Mouse (Mus musculus) spleen, adult 2 months (tissue): ENCODE results near the gene Mapre3. TPM values are rescaled to one million over a fixed set of nuclear protein-coding genes. Genes with fewer than 3 reads are reported as not detected.

Source experiments
- DNase-seq, 2 experiments: peaks; one replicate each; pipeline versions ENCODE4 v3.0.0 to v3.0.0-alpha.2; 2012 to 2021; ENCODE audit warnings: low spot score in 2 of 2, low read depth in 1 of 2
- H3K27ac ChIP-seq: fragments of 200-500 bp; 2 replicates; pipeline ENCODE4 v1.5.1; 2012; ENCODE audit warnings: low read length, inconsistent platforms; ENCODE audit not compliant: insufficient read depth
- H3K27me3 ChIP-seq: fragments of 200-500 bp; 2 replicates; pipeline ENCODE4 v1.6.1; 2012; ENCODE audit warnings: mild to moderate bottlenecking, moderate library complexity, low read length, inconsistent platforms; ENCODE audit not compliant: control insufficient read depth, insufficient read depth
- H3K36me3 ChIP-seq: fragments of 200-500 bp; 2 replicates; pipeline ENCODE4 v1.6.1; 2012; ENCODE audit warnings: mild to moderate bottlenecking, low read length, inconsistent platforms; ENCODE audit not compliant: control insufficient read depth, insufficient read depth
- H3K4me1 ChIP-seq: fragments of 200-500 bp; 2 replicates; pipeline ENCODE4 v1.6.1; 2011; ENCODE audit warnings: inconsistent platforms; ENCODE audit not compliant: control insufficient read depth, insufficient read depth, insufficient read length
- H3K4me3 ChIP-seq: fragments of 200-500 bp; 2 replicates; pipeline ENCODE4 v1.5.1; 2011; ENCODE audit warnings: mild to moderate bottlenecking, inconsistent platforms; ENCODE audit not compliant: insufficient read depth, insufficient read length; ENCODE audit errors: extremely low read depth
- CTCF ChIP-seq: fragments of 200-500 bp; IDR thresholded peaks from 2 replicates; pipeline ENCODE4 v1.5.1; 2011; ENCODE audit warnings: mild to moderate bottlenecking, inconsistent platforms; ENCODE audit not compliant: insufficient read depth, insufficient read length, insufficient replicate concordance; ENCODE audit errors: extremely low read depth
- POLR2A ChIP-seq: fragments of 200-500 bp; IDR thresholded peaks from 2 replicates; pipeline ENCODE4 v1.6.1; 2011; ENCODE audit warnings: low read depth, low read length, inconsistent platforms
- WGBS: fragments of 180-500 bp; shearing (Covaris S2); methylation state at CpG from one replicate; pipeline ENCODE4 v1.1.7; 2018; 5-methylcytosine and 5-hydroxymethylcytosine counted together
- polyA plus RNA-seq: library from polyadenylated mRNA; depleted of rRNA; stranded (reverse); fragments of >200 nt; gene quantifications from 2 replicates; pipeline ENCODE4 v1.2.3, GENCODE M21; 2012

Gene Mapre3
- polyA plus RNA-seq, 1 experiment = 12.2 TPM

GRCm38 (mm10) chr5:30849891-30850555 lies 35.6 kb downstream of the Mapre3 start:
- DNase-seq = no peak
- no peak overlapping the region for H3K4me3 ChIP-seq
- no peaks in the 10 kb centered on the region for H3K36me3 ChIP-seq
- TF ChIP-seq POLR2A = no peak
- no peak for TF ChIP-seq CTCF
- H3K27ac ChIP-seq = no peak overlapping the region
- H3K4me1 ChIP-seq = no peaks in the 10 kb centered on the region
- H3K27me3 ChIP-seq = no peaks in the 10 kb centered on the region
- WGBS = 80% methylated on average over 6 of the region's 6 CpGs

DNA sequence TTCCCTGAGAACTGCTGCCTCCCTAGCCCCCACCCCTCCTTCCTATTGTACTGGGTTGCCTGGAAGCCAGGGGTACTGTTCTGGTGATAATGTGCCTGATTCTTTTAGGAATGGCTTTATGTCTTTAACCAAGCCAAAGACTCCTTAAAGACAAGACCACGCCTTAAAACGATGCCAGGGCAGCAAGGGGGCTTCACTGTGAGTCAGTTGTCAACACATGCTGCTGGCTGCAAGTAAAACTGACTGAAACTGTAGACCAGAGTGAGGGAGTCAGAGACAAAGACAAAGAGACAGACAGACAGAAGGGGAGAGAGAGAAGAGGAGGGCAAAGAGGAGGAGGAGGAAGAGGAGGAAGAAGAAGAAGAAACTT lies 36.1 kb downstream of the Mapre3 start:
- 77% methylated on average over 2 of the region's 2 CpGs for WGBS
- no peak for DNase-seq
- H3K4me1 ChIP-seq = no peaks in the 10 kb centered on the region
- H3K27ac ChIP-seq = no peak overlapping the region
- H3K27me3 ChIP-seq = no peaks in the 10 kb centered on the region
- TF ChIP-seq POLR2A = no peak
- TF ChIP-seq CTCF = no peak
- no peaks in the 10 kb centered on the region for H3K36me3 ChIP-seq
- no peak overlapping the region for H3K4me3 ChIP-seq

- Histone ChIP-seq H3K4me3 (no peak overlapping the region), H3K27me3 (no peaks in the 10 kb centered on the region), H3K36me3 (no peaks in the 10 kb centered on the region), H3K4me1 (no peaks in the 10 kb centered on the region), H3K27ac (no peak overlapping the region)
- no peak for DNase-seq
- 86% methylated on average over 4 of the region's 4 CpGs for WGBS
- TF ChIP-seq POLR2A = no peak
- TF ChIP-seq CTCF = no peak
Measured at GRCm38 (mm10) chr5:30853522-30853921, 39.1 kb downstream of the Mapre3 start.

DNA sequence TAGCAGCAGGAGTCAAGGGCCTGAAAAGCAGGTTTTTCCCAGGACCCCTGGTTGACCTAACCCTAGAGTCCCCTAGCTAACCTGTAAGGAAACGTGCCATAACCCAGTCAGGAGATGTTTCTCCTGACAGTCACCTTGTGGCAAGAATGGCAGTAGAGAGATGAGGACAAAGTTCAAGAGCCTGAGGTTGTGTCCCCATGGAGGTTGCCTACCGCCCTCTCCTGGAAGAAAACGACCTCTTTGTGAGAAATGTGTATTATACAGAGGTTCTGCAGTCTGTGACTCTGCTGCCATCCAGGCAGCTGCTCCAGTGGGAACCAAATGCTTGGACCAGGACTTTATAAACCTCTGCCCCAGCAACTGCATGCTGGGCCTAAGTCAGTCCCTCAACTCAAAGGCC lies 41.2 kb downstream of the Mapre3 start:
- H3K27ac ChIP-seq = no peak overlapping the region
- no peak overlapping the region for H3K4me3 ChIP-seq
- H3K27me3 ChIP-seq = no peaks in the 10 kb centered on the region
- no peaks in the 10 kb centered on the region for H3K36me3 ChIP-seq
- WGBS = 72% methylated on average over 3 of the region's 3 CpGs
- TF ChIP-seq POLR2A = no peak
- H3K4me1 ChIP-seq = no peaks in the 10 kb centered on the region
- no peak for DNase-seq

GRCm38 (mm10) chr5:30856124-30856523 lies 41.7 kb downstream of the Mapre3 start:
- H3K4me3 ChIP-seq = no peak overlapping the region
- H3K27ac ChIP-seq = no peak overlapping the region
- no peaks in the 10 kb centered on the region for H3K27me3 ChIP-seq
- H3K36me3 ChIP-seq = no peaks in the 10 kb centered on the region
- no peak for TF ChIP-seq POLR2A
- no peak for TF ChIP-seq CTCF
- H3K4me1 ChIP-seq = no peaks in the 10 kb centered on the region
- DNase-seq = no peak
- 93% methylated on average over 2 of the region's 2 CpGs for WGBS

DNA sequence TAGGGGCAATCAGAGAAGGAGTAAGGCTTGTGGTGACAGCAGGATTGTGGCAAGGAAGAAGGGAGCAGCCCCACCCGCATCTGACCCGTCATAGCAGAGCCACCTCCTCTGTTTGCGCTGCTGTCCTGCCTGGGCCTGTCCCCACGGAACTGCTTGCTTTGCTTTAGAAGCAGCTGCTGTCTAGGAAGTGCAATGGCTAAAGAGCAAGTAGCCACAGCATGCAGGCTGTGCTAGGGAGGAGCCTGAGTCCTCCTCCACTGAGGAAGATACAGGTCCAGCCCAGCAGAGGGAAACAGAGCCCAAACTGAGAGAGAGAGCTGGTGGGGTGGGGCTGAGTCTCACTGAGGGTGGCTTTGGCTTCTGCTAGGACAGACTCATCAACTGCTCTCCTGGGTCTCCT lies 49.4 kb downstream of the Mapre3 start:
- WGBS = 70% methylated on average over 4 of the region's 4 CpGs
- TF ChIP-seq POLR2A (no peak), CTCF (no peak)

GRCm38 (mm10) chr5:30864322-30864721 lies 49.9 kb downstream of the Mapre3 start:
- 79% methylated on average over 15 of the region's 15 CpGs for WGBS

More for the DNA sequence above, 49.4 kb downstream of the Mapre3 start:
- no peak overlapping the region for H3K4me3 ChIP-seq
- no peak overlapping the region for H3K27ac ChIP-seq
- H3K4me1 ChIP-seq = peaks cover 4% of the 10 kb centered on the region; the same call in 1 of the 2 replicates
- no peak for DNase-seq
- no peaks in the 10 kb centered on the region for H3K27me3 ChIP-seq
- H3K36me3 ChIP-seq = no peaks in the 10 kb centered on the region

More at GRCm38 (mm10) chr5:30864322-30864721, 49.9 kb downstream of the Mapre3 start:
- no peaks in the 10 kb centered on the region for H3K36me3 ChIP-seq
- no peak overlapping the region for H3K4me3 ChIP-seq
- H3K4me1 ChIP-seq = peaks cover 7% of the 10 kb centered on the region; the same call in 1 of the 2 replicates
- no peak overlapping the region for H3K27ac ChIP-seq
- TF ChIP-seq CTCF (no peak), POLR2A (no peak)
- no peak for DNase-seq
- no peaks in the 10 kb centered on the region for H3K27me3 ChIP-seq
